Mouse (Mus musculus) monocyte, adult 2 months (primary cell): ENCODE measurements around the gene Smad3.
A peak's percentile ranks its signal among the peaks of the same experiment; 100 is the strongest.

Experiments used
- DNase-seq, 2 experiments: peaks; one replicate each; pipeline ENCODE4 v3.0.0; 2022; ENCODE audit warnings: low spot score in 2 of 2, low read depth in 1 of 2

Gene Smad3

DNA sequence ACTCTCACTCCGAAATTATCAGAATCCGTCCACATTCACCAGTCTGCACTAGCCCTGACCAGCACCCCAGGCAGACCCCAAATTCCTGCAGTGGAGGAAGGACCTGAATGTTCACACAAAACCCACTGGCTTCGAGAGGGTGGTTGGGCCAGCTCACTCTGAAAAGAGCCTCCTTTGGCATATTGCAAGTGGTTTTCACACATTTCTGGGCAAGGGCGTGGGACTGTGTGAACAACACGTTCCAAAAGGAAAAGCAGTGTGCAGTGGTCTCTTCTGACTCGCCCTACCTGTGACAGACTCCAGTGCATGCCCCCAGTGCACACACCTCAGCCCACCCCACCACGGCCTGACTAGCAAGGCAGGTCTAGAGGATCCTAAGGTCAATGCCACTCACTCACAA, 35.4 kb downstream of the Smad3 start:
- no peak for DNase-seq

DNA sequence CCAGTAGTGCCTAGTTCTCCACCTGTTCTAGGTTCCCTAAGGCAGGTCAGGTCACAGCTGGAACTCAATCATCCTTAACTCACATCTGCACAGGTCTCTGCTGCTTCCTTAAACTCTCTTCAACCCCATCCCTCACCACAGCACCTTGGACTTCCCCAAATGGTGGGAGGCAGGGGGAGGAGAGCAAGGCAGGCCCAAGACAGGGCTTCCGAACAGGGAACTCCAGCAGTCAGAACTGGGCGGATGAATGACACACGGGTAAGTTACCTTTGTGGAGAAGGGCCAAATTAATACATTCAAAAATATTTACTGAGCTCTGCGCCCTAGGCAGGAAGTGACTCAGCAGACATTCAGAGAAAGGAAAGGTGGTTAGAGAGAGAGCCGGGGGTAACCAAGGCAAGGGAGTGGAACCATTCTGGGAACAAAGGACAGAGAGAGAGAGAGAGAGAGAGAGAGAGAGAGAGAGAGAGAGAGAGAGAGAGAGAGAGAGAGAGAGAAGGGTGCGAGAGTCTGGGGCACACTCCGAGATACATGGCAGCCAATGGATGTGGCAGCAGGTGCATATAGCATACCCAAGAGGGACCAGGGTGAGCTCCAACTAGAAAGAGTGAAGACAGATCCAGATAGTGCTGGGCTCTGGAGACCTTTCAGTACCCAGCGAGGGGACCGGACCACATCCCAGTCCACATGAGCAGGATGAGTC, 36.1 kb downstream of the Smad3 start:
- DNase-seq = peak in 1 of 2 experiments; percentile 68

DNA sequence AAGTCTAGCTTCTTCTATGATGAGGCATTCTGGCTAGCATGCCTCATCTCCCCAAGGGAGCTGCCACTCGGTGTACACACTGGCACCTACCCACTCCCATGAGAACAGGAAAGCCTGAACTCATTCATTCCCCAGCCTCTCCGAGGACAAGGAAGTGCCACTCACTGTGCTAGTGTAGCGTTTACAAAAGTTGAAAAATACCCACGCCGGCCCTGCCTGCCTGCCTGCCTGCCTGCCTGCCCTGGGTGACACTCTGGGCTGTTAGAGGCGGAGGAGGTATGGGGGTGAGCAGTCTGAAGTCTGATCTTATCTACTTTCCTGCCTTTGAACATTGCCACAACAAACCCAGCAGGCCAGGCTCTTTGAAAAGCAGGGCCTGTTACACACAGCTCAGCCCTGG, 37.1 kb downstream of the Smad3 start:
- no peak for DNase-seq

DNA sequence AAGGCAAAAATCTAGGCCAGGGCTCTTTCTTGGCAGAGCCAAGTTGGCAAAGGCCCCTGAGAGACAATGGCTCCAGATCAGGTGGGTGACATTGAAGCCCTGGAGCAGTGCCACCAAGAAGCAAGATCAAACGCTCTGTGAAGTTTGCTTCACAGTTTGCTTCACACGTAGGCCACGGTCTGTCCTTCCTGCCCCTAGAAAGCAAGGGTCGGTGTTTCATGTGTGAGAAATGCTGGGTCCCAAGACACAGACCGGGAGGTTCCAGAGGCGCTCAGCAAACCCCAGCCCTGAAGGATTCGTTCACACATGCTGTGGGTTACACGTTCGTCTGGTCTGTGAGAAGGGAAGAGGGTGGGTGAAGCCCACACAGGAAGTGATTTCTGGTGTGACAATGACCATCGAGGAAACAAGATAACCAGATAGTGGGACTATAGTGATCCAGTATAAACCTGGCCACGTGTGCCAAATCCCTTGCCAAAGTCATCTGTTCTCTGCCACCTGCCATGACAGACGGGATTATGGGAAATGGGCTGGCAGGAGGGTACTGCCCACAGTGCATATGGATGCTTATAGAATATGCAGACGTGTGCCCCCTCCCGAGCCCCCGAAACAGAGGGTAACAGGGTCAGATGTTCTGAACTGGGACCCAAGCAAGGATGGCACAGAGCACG, 37.9 kb downstream of the Smad3 start:
- no peak for DNase-seq

DNA sequence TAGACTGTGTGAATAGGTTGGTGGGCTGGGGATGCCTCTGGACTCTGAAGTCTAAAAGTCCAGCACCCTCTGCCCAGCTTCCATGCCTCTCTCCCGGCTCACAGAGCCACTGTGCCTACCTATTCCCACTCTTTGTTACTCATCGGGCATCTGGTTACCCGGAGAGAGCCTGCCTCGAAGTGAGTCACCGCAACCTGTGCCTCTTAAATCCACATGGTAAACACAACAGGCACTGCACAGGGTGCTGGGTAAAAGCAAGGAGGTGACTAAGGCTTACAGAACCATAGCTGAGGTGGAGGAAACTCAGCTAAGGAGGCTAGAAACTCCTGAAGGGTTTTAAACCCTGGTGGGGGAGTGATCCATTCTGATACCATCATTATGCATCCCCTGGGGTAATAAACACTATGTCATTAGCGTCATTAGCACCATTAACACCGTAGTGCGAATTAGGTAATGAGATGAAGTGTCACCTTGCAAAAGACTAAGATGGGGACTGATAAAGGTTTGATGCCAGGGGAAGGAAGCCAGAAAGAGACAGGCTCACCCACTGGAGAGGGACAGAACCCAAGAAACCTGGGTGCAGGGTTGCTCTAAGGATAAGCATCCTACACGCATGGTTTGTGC, 38.9 kb downstream of the Smad3 start:
- no peak for DNase-seq

DNA sequence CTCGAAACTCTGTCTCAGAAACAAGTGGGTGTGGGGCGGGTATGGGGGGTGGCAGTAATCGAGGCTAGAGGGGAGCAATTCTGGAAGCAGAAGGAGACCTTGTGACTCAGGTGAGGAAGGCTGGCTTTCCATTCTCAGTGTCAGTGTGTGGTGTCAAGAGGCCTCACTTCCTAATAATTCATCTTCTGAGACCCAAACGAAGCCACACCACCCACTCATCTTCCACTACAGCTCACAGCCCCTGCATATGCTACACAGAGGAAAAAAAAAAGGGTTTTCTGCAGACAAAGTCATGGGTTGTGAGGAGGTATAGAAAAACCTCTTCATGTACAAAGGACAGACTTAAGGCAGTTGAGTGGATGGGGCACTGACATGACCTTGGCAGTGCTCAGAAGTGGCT, 39.6 kb downstream of the Smad3 start:
- DNase-seq = no peak

DNA sequence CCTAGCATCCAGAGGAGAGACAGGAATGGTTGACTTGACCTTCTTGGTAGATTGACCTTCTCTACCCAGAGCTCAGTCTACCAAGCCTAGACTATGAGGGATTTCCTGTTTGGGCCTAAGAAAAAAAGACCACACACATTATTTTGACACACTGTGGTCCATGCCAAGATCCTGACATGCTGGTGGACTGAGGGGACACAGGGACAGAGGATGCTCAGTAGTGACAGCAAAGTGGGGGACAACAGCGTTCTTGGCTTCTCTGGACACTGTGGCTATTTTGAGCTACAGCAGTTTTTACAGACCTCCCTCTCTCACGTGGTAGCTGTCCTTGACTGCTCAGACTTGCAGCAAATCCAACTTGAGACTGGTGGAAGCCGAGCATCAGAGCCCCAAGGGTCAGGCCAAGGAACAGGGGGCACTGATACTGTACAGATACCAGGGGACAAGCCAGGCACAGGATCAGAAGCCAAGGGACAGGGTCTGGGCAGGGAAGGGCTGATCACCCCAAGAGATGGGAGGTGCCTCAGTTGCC, 40.3 kb downstream of the Smad3 start:
- DNase-seq = no peak

DNA sequence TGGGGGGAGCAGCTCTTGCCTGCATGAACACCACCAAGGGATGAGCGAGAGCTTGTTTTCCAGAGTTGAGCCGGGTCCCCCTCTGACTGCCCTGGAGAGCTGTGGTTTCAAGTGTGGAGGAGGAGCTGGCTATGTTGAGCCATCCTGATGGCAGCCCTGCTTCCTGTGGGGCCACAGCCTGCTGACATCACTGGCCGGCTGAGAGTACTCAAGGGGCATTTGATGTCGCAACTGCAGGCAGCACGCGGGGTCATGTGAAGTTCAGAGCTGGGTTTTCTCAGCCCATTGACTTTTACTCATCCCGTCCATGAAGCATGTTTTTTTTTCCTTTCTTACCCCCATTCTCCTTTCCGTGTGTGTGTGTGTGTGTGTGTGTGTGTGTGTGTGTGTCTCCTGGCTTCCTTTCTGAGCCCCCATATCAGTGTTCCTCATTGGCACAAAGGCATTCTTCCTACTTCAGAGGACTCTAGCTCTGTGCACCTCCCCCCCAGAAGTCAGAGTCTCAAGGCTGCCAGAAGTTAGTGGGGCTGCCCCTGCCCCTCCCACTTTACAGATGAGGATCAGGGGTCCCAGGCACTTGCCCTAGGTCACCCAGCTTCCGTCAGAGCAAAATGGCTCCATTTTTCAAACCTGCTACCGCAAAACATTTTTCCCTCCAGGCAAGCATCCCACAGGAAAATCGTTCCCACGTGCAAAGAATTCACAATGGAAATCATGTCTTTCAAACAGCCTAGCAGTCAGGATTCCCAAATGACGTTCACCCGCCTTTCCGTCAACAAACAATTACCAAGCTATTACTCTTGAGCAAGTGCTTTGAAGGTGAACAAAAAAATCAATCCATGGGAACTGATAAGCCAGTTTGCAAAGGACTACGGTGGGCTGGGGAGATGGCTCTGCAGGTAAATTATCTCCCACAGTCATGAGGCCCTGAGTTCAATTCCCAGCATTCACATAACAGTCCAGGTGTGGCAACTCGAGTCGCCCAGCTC, 41.4 kb downstream of the Smad3 start:
- peak; percentile 80 to 81 for DNase-seq

DNA sequence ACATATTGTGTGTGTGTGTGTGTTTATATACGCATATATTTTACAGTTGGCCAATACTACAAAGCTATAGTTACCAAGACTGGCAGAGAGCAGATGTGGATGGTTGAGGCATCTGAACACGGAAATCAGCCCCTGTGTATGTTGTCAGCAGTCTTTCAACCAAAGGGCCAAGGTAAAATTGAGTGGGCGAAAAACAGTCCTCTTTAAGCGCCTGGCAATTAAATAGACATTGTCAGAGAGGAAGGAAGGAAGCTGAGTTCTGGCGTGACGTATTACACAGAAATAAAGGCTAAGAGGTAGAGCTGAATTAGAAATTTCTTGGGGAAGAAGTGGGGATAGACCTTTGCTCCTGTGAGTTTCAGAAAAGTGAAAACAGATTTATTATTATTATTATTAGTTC, 43.2 kb downstream of the Smad3 start:
- DNase-seq = no peak

DNA sequence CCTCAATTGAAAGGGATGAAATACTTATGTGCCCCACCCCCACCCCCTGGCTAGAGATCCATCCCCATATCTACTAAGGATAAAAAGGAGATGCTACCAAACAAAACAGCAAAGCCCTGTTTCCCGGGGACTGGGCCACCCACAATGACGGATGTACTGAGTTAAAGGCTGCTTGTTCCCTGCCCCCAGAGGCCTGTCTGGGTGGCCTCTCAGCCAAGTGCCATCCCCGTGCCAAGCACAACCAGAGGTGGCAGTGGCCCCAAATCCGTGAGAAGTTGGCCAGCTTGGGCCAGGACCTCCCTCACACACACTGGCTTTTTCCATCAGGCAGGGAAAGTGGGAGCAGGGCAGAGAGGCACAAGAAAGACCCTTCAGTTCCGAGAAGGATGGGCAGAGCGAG, 45.0 kb downstream of the Smad3 start:
- no peak for DNase-seq

DNA sequence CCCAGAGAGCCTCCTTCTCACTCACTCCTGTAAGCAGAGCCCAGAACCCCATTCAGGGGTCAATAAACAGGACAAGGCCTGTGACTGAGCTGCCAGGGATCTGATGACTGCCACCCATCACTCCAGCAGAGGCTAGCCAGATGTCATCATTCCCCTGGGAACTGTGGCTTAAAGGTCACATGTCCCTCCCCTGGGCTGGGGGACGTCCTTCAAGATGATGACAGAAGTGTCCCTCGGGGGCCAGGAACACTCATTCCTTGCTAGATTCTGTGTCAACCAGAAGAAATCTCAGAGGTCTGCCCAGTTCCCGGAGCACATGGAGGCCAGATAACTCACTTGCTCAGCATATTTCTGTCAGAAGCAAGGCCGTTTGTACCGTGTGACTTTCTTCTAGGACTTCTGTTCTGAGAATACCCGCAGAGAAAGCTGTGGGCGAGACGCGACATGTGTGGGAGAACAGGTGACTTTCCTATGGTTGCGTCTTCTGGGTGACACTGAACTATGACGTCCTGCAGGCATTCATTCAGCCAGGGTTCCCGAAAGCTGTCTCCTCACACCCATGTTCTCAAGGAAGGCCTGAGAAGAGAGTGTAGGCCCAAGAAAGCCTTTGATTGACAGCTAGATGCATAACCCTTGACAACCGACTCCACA, 46.1 kb downstream of the Smad3 start:
- DNase-seq = no peak

DNA sequence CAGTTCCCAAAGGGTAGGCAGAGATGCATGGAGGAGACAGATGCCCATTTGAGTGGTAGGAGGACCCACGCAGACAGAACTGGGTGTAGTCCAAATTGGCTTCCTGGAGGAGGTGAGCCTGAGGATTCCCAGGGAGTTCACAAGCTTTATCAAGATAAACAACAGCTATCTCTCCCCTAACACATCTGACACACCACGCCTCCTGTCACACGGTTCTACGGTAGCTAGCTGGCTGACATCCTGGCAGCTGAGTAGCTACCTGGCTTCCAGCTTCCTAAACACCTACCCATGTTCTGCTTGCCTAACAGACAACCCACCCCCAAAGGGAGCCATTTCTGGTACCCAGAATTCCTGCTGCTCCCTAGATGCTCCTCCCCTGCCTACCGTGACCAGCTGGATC, 47.9 kb downstream of the Smad3 start:
- DNase-seq = no peak

DNA sequence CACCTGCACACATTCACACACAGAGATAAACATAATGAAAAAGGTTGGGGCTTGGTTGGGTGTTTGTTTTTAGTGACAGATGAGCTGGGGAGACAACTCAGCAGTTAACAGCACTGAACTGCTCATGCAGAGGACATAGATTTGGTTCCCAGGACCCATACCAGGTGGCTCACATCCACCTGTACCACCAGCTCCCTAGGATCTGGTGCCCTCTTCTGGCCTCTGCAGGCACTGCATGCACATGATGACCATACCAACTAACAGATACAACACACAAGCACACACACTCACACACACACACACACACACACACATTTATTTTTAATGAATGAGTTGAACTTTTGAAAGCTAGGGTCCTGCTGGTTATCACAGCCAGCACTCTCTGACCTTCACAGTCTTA, 48.5 kb downstream of the Smad3 start:
- no peak for DNase-seq

DNA sequence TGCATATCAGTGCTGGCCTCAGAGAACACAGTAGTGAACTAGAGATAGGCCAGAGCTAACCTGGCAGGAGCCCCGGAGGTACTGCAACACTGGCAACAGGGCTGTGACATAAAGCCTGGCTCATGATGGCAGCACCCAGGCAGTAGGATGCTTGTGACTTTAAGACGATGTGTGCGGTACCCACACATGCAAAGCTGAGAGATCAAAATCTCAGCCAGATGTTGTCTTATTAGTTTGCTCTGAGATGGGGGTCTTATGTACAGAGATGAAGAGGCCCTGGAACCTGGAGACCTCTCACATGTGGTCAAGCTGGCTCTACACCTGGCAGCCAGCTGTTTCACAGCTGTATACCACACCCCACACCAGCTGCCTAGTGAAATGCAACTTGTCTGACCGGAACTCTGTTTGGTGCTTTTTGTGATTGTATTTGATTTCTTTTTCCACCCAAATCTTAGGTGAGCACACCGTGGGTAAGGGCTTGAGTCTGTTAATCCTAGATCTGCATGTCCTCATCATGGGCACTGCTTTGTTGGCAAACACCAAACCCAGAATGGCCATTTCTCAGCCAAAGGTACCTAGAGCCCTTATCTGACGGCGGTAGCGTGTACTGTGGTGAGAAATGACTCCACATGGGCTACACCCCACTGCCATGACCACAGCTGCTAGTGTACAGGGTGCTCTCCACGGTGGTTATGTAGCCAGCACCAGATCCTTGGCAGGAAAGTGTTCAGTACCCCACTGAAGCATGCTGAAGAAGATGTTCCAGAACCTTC, 49.8 kb downstream of the Smad3 start:
- no peak for DNase-seq

DNA sequence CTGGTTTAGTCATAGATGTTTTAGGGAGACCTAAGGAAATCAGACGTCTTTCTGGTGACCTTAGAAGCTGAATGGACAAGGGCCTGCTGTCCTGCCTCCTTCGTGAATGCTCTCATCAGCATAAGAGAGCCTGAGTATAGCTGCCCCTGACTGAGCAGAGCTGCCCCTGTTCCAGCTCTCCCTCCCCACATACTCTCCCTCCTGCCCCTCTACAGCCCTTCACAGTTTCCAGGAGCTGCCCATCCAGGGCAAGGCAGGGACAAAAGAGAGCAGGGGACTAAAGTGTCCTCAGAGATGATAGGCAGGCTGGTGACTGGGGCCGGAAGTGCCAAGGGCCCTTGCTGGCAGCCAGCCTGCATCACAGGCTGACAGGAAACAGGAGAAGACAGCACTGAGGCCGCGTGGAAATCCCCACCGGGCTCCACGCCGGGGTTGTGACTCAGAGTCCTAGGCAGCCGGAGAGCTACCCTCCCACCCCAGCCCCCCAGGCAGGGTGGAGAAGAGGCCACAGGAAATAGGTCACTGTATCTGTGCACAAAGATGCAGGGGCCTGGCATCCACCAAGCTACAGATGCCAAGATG, 51.6 kb downstream of the Smad3 start:
- DNase-seq = peak; percentile 54 to 86

DNA sequence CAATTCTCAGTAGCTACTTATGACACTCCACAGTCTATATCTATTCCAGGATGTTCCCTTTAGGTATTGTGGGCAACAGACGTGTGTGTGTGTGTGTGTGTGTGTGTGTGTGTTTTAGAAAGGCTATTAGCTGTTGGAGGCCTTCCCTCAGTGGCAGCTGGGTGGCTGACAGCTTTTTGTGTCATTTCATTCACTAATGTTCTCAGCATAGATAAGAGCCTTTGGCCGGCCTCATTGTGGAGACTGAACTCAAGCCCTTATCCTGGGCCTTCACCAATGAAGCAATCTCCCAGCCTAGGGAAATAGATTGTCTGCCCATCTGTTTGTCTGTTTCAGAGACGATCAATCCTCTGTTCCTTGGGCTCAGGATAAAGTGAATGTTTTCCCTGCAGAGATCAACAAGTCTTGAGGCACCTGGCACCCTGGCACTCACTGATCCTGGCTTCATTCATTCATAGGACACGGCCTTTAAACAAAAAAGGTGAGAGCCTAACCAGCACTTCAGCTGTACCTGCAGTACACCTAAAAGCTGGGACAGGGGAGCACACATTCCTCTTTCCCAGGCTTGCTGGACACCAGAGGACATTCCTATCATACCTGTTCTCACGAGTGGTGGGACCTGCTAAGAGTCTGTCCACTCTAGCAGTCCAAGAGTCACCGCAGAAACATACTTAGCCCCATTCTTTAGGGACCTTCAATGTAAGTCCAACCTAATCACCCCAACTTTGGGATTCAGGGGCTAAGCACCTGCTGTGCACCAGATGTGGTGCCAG, 52.6 kb downstream of the Smad3 start:
- DNase-seq = no peak

DNA sequence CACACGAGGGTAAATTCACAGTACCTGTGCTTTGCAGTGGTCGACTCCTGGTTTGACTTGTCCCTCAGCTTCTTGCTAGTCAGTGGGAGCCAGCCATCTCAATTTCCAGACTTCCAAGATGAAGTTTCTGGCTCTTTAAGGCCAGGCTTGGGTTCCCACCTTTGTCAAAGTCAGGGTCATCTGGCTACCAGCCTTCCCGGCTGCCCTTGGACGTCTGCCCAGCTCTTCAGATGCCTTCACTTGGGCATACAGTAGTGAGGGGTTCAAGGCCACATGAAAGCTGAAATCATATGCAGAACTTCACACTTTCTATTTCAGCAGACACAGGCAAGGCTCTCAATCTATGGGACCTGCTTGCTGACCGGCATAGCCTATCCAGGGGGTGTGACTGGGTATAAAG, 53.7 kb downstream of the Smad3 start:
- DNase-seq = no peak

DNA sequence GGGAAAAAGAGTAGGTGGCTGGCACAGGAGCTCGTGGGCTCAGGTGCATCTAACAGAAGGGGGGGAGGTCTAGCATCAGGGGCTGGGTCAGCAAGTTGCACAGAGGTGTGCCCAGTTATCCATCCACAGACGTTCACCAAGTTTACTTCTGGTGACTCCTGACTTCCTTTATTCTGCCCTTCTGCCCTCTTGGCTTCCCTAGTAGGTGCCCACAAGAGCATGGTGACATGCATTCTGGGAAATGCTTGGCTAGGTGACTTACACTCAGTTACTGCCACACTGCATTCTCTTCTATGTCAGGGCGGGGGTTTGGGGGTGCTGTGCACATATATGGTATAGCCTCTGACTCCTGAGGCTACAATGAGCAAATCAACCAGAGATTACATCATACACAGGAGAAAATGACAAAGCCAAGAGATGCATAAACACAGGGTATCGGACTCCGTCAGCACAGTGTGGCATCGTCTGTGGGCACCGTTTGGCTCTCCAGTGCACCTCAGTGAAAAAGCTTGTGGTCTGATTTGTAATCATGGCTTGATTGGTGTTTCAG, 54.5 kb downstream of the Smad3 start:
- DNase-seq = no peak
